Mouse (Mus musculus): Measurements from ENCODE around the gene Dlx3. TPM values are rescaled to one million over a fixed set of nuclear protein-coding genes. Genes with fewer than 3 reads are reported as not detected.
A peak's percentile ranks its signal among the peaks of the same experiment; 100 is the strongest.

The Dlx3 gene
- polyA plus RNA-seq, 1 experiment from 2014 or later: 1.4 TPM

GRCm38 (mm10) chr11:95150269-95151049 lies 30.5 kb downstream of the Dlx3 start:
- ATAC-seq (replicated peaks; ENCODE audit: low FRiP score) (no peak), DNase-seq (ENCODE audit: low spot score) (no peak)
- H3K27ac ChIP-seq (ENCODE audit: low read depth, low read length): no peak overlapping the region
- H3K9me3 ChIP-seq (ENCODE audit: control insufficient read depth, low read length): no peaks in the 10 kb centered on the region
- H3K36me3 ChIP-seq (ENCODE audit: control insufficient read depth, insufficient read depth, low read length): no peaks in the 10 kb centered on the region
- no peak overlapping the region for H3K4me2 ChIP-seq (ENCODE audit: low read depth, low read length, severe bottlenecking)
- H3K4me3 ChIP-seq (ENCODE audit: low read depth, low read length): no peak overlapping the region
- H3K9ac ChIP-seq (ENCODE audit: low read length): no peak overlapping the region
- WGBS: under 1% methylated on average over 33 of the region's 33 CpGs
- peaks cover 7% of the 10 kb centered on the region for H3K4me1 ChIP-seq (replicated peaks; ENCODE audit: control insufficient read depth, insufficient read depth, low read length)
- H3K27me3 ChIP-seq (ENCODE audit: control insufficient read depth, insufficient read depth, low read length): peaks cover 67% of the 10 kb centered on the region

- Histone ChIP-seq H3K36me3 (ENCODE audit: control insufficient read depth, insufficient read depth, low read length) (no peaks in the 10 kb centered on the region), H3K9ac (ENCODE audit: low read length) (no peak overlapping the region), H3K4me1 (replicated peaks; ENCODE audit: control insufficient read depth, insufficient read depth, low read length) (no peaks in the 10 kb centered on the region), H3K4me2 (ENCODE audit: low read depth, low read length, severe bottlenecking) (no peak overlapping the region), H3K27ac (ENCODE audit: low read depth, low read length) (no peak overlapping the region), H3K4me3 (ENCODE audit: low read depth, low read length) (no peak overlapping the region), H3K9me3 (ENCODE audit: control insufficient read depth, low read length) (no peaks in the 10 kb centered on the region), H3K27me3 (ENCODE audit: control insufficient read depth, insufficient read depth, low read length) (peaks cover 41% of the 10 kb centered on the region)
- DNase-seq (ENCODE audit: low spot score) (peak; percentile 45), ATAC-seq (replicated peaks; ENCODE audit: low FRiP score) (no peak)
- 41% methylated on average over 5 of the region's 5 CpGs for WGBS
Observed at GRCm38 (mm10) chr11:95153116-95153515, 33.2 kb downstream of the Dlx3 start.

DNA sequence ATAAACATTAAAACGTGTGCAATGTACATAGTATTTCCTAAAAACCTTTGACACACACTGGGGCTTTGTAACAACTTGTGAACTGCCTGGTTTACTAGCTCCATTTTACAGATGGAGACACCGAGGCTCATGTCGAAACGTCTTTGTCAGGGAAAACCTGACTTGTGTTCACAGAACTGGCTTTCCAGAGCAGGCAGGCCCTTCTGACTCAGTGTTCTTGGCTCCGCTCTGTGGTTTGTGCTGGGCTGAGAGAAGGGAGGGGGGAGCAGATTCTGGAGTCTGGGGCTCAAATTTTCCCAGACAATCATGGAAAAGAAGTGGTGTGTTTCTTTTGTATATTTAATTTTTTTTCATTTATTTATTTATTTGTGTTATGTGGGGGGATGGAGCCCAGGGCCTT lies 33.8 kb downstream of the Dlx3 start:
- H3K36me3 ChIP-seq (ENCODE audit: control insufficient read depth, insufficient read depth, low read length): no peaks in the 10 kb centered on the region
- H3K4me2 ChIP-seq (ENCODE audit: low read depth, low read length, severe bottlenecking): no peak overlapping the region
- no peak for ATAC-seq (replicated peaks; ENCODE audit: low FRiP score)
- peaks cover 35% of the 10 kb centered on the region for H3K27me3 ChIP-seq (ENCODE audit: control insufficient read depth, insufficient read depth, low read length)
- H3K9me3 ChIP-seq (ENCODE audit: control insufficient read depth, low read length): no peaks in the 10 kb centered on the region
- H3K4me3 ChIP-seq (ENCODE audit: low read depth, low read length): no peak overlapping the region
- no peak overlapping the region for H3K27ac ChIP-seq (ENCODE audit: low read depth, low read length)
- no peaks in the 10 kb centered on the region for H3K4me1 ChIP-seq (replicated peaks; ENCODE audit: control insufficient read depth, insufficient read depth, low read length)
- H3K9ac ChIP-seq (ENCODE audit: low read length): no peak overlapping the region
- WGBS: 74% methylated on average over 5 of the region's 5 CpGs
- DNase-seq (ENCODE audit: low spot score): no peak

DNA sequence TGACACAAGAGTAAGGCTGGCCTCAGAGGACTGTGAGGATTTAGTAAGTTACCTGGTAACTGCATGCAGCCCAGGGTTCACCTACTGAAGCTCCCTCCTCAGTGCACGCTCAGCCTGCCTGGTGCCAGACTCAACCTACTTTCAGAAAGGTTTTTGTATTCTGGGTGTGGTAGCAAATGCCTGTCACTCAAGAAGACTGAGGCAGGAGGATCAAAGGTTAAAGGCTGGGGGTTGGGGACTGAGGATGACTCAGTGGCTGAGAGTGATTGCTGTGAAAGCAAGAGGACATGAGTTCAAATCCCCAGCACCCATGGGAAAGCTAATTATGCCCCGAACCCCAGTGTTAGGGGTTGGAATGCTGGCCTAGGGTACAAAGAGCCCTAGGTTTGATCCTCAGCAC lies 35.6 kb downstream of the Dlx3 start:
- H3K27ac ChIP-seq (ENCODE audit: low read depth, low read length): no peak overlapping the region
- no peak for DNase-seq (ENCODE audit: low spot score)
- 86% methylated on average over 2 of the region's 2 CpGs for WGBS
- H3K4me3 ChIP-seq (ENCODE audit: low read depth, low read length): no peak overlapping the region
- no peaks in the 10 kb centered on the region for H3K9me3 ChIP-seq (ENCODE audit: control insufficient read depth, low read length)
- peaks cover 18% of the 10 kb centered on the region for H3K27me3 ChIP-seq (ENCODE audit: control insufficient read depth, insufficient read depth, low read length)
- H3K4me2 ChIP-seq (ENCODE audit: low read depth, low read length, severe bottlenecking): no peak overlapping the region
- H3K4me1 ChIP-seq (replicated peaks; ENCODE audit: control insufficient read depth, insufficient read depth, low read length): no peaks in the 10 kb centered on the region
- no peak for ATAC-seq (replicated peaks; ENCODE audit: low FRiP score)
- no peak overlapping the region for H3K9ac ChIP-seq (ENCODE audit: low read length)
- no peaks in the 10 kb centered on the region for H3K36me3 ChIP-seq (ENCODE audit: control insufficient read depth, insufficient read depth, low read length)

DNA sequence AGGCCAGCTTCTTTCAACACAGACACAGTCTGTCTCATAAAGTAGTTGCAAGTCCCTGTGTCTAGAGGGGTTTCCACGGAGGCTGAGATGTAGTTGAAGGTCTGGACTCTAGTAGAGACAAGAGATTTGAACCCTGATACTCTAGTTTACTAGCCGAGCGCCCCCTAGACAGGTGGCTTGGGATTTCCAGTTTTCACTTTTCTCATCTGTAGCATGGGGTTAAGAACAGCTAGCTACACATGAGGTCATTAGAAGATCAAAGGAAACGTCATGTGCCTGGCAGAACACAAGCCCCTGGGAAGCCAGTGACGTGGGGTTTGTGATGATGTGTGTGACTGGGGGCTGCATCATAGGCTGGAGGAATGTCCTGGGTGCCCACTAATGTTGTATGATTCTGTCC lies 37.4 kb downstream of the Dlx3 start:
- H3K27ac ChIP-seq (ENCODE audit: low read depth, low read length): no peak overlapping the region
- no peaks in the 10 kb centered on the region for H3K4me1 ChIP-seq (replicated peaks; ENCODE audit: control insufficient read depth, insufficient read depth, low read length)
- no peak overlapping the region for H3K4me3 ChIP-seq (ENCODE audit: low read depth, low read length)
- no peaks in the 10 kb centered on the region for H3K9me3 ChIP-seq (ENCODE audit: control insufficient read depth, low read length)
- no peak overlapping the region for H3K9ac ChIP-seq (ENCODE audit: low read length)
- no peaks in the 10 kb centered on the region for H3K36me3 ChIP-seq (ENCODE audit: control insufficient read depth, insufficient read depth, low read length)
- WGBS: 71% methylated on average over 5 of the region's 5 CpGs
- DNase-seq (ENCODE audit: low spot score) (no peak), ATAC-seq (replicated peaks; ENCODE audit: low FRiP score) (no peak)
- H3K27me3 ChIP-seq (ENCODE audit: control insufficient read depth, insufficient read depth, low read length): peaks cover 3% of the 10 kb centered on the region; the same call in 1 of the 2 replicates
- no peak overlapping the region for H3K4me2 ChIP-seq (ENCODE audit: low read depth, low read length, severe bottlenecking)

- H3K9ac ChIP-seq (ENCODE audit: low read length): no peak overlapping the region
- no peaks in the 10 kb centered on the region; the same call in 1 of the 2 replicates for H3K27me3 ChIP-seq (ENCODE audit: control insufficient read depth, insufficient read depth, low read length)
- no peaks in the 10 kb centered on the region for H3K36me3 ChIP-seq (ENCODE audit: control insufficient read depth, insufficient read depth, low read length)
- DNase-seq (ENCODE audit: low spot score) (no peak), ATAC-seq (replicated peaks; ENCODE audit: low FRiP score) (no peak)
- no peak overlapping the region for H3K4me2 ChIP-seq (ENCODE audit: low read depth, low read length, severe bottlenecking)
- no peaks in the 10 kb centered on the region for H3K4me1 ChIP-seq (replicated peaks; ENCODE audit: control insufficient read depth, insufficient read depth, low read length)
- 74% methylated on average over 5 of the region's 5 CpGs for WGBS
- H3K4me3 ChIP-seq (ENCODE audit: low read depth, low read length): no peak overlapping the region
- no peak overlapping the region for H3K27ac ChIP-seq (ENCODE audit: low read depth, low read length)
- no peaks in the 10 kb centered on the region for H3K9me3 ChIP-seq (ENCODE audit: control insufficient read depth, low read length)
Observed at GRCm38 (mm10) chr11:95157872-95158271, 38.0 kb downstream of the Dlx3 start.

GRCm38 (mm10) chr11:95159763-95160371 lies 39.9 kb downstream of the Dlx3 start:
- Histone ChIP-seq H3K9me3 (ENCODE audit: control insufficient read depth, low read length) (no peaks in the 10 kb centered on the region), H3K4me3 (ENCODE audit: low read depth, low read length) (no peak overlapping the region), H3K27ac (ENCODE audit: low read depth, low read length) (no peak overlapping the region), H3K9ac (ENCODE audit: low read length) (no peak overlapping the region), H3K4me1 (replicated peaks; ENCODE audit: control insufficient read depth, insufficient read depth, low read length) (no peaks in the 10 kb centered on the region), H3K36me3 (ENCODE audit: control insufficient read depth, insufficient read depth, low read length) (no peaks in the 10 kb centered on the region), H3K27me3 (ENCODE audit: control insufficient read depth, insufficient read depth, low read length) (no peaks in the 10 kb centered on the region), H3K4me2 (ENCODE audit: low read depth, low read length, severe bottlenecking) (no peak overlapping the region)
- 88% methylated on average over 8 of the region's 8 CpGs for WGBS
- DNase-seq (ENCODE audit: low spot score) (no peak), ATAC-seq (replicated peaks; ENCODE audit: low FRiP score) (no peak)

- Histone ChIP-seq H3K9me3 (ENCODE audit: control insufficient read depth, low read length) (no peaks in the 10 kb centered on the region), H3K4me2 (ENCODE audit: low read depth, low read length, severe bottlenecking) (no peak overlapping the region), H3K9ac (ENCODE audit: low read length) (no peak overlapping the region), H3K27ac (ENCODE audit: low read depth, low read length) (no peak overlapping the region), H3K4me3 (ENCODE audit: low read depth, low read length) (no peak overlapping the region), H3K36me3 (ENCODE audit: control insufficient read depth, insufficient read depth, low read length) (no peaks in the 10 kb centered on the region), H3K27me3 (ENCODE audit: control insufficient read depth, insufficient read depth, low read length) (no peaks in the 10 kb centered on the region), H3K4me1 (replicated peaks; ENCODE audit: control insufficient read depth, insufficient read depth, low read length) (no peaks in the 10 kb centered on the region)
- ATAC-seq (replicated peaks; ENCODE audit: low FRiP score) (no peak), DNase-seq (ENCODE audit: low spot score) (no peak)
- 51% methylated on average over 7 of the region's 7 CpGs for WGBS
Observed at GRCm38 (mm10) chr11:95160693-95161092, 40.8 kb downstream of the Dlx3 start.

GRCm38 (mm10) chr11:95161708-95162107 lies 41.8 kb downstream of the Dlx3 start:
- Histone ChIP-seq H3K27me3 (ENCODE audit: control insufficient read depth, insufficient read depth, low read length) (no peaks in the 10 kb centered on the region), H3K4me3 (ENCODE audit: low read depth, low read length) (no peak overlapping the region), H3K9ac (ENCODE audit: low read length) (no peak overlapping the region), H3K27ac (ENCODE audit: low read depth, low read length) (no peak overlapping the region), H3K36me3 (ENCODE audit: control insufficient read depth, insufficient read depth, low read length) (no peaks in the 10 kb centered on the region), H3K4me1 (replicated peaks; ENCODE audit: control insufficient read depth, insufficient read depth, low read length) (no peaks in the 10 kb centered on the region), H3K4me2 (ENCODE audit: low read depth, low read length, severe bottlenecking) (no peak overlapping the region), H3K9me3 (ENCODE audit: control insufficient read depth, low read length) (no peaks in the 10 kb centered on the region)
- ATAC-seq (replicated peaks; ENCODE audit: low FRiP score) (no peak), DNase-seq (ENCODE audit: low spot score) (no peak)
- WGBS: 70% methylated on average over 4 of the region's 4 CpGs
